Mouse (Mus musculus) limb, embryonic 14.5 days (tissue): ENCODE measurements at regions not wholly inside any gene's neighbourhood (a gene's known extent, or its start where the extent isn't known, plus 50 kb on each side); places are given as distances from the start of the nearest gene placed in this dataset.

Source experiments
- ATAC-seq: fragments of 200-750 bp; cut with Nextera tagmentation; 2 replicates; pipeline ENCODE4 v1.8.0; 2017; ENCODE audit warnings: low read depth, moderate number of reproducible peaks, moderate TSS enrichment; ENCODE audit not compliant: low FRiP score
- DNase-seq: peaks from one replicate; pipeline ENCODE4 v3.0.0-alpha.2; 2015; ENCODE audit warnings: low spot score
- H3K27ac ChIP-seq: fragments of 300-500 bp; sonication (generic); replicated peaks from 2 replicates; pipeline ENCODE4 v1.5.1; 2014; ENCODE audit warnings: low read depth, mild to moderate bottlenecking, low read length, moderate library complexity, mixed read lengths
- H3K27me3 ChIP-seq: fragments of 300-500 bp; sonication (generic); 2 replicates; pipeline ENCODE4 v1.6.1; 2014; ENCODE audit warnings: low read length, mixed read lengths; ENCODE audit not compliant: control insufficient read depth, insufficient read depth
- H3K36me3 ChIP-seq: fragments of 300-500 bp; sonication (generic); 2 replicates; pipeline ENCODE4 v1.6.1; 2014; ENCODE audit warnings: mild to moderate bottlenecking, low read length, moderate library complexity, mixed read lengths; ENCODE audit not compliant: control insufficient read depth, insufficient read depth
- H3K4me1 ChIP-seq: fragments of 300-500 bp; sonication (generic); 2 replicates; pipeline ENCODE4 v1.6.1; 2014; ENCODE audit warnings: antibody characterized with exemption, low read length, mixed read lengths; ENCODE audit not compliant: control insufficient read depth, insufficient read depth
- H3K4me2 ChIP-seq: fragments of 300-500 bp; sonication (generic); replicated peaks from 2 replicates; pipeline ENCODE4 v1.6.1; 2014; ENCODE audit warnings: low read depth, mild to moderate bottlenecking, low read length, moderate library complexity; ENCODE audit not compliant: severe bottlenecking
- H3K4me3 ChIP-seq: fragments of 300-500 bp; sonication (generic); replicated peaks from 2 replicates; pipeline ENCODE4 v1.5.1; 2014; ENCODE audit warnings: low read length
- H3K9ac ChIP-seq: fragments of 300-500 bp; sonication (generic); 2 replicates; pipeline ENCODE4 v1.6.1; 2014; ENCODE audit warnings: mild to moderate bottlenecking, low read depth, low read length, moderate library complexity; ENCODE audit not compliant: severe bottlenecking
- H3K9me3 ChIP-seq: fragments of 300-500 bp; sonication (generic); 2 replicates; pipeline ENCODE4 v1.6.1; 2016; ENCODE audit warnings: low read length; ENCODE audit not compliant: control insufficient read depth
- POLR2A ChIP-seq: fragments of 200-500 bp; IDR thresholded peaks from 2 replicates; pipeline ENCODE4 v1.8.0; 2012; ENCODE audit warnings: inconsistent platforms, mild to moderate bottlenecking, moderate library complexity, borderline replicate concordance; ENCODE audit not compliant: insufficient read depth, insufficient read length; ENCODE audit errors: extremely low read depth
- WGBS: fragments of 180-500 bp; shearing (Covaris S2); extraction: QIAGEN DNeasy Blood & Tissue Kit; methylation state at CpG from one replicate; pipeline ENCODE4 v1.1.7; 2014; 5-methylcytosine and 5-hydroxymethylcytosine counted together

DNA sequence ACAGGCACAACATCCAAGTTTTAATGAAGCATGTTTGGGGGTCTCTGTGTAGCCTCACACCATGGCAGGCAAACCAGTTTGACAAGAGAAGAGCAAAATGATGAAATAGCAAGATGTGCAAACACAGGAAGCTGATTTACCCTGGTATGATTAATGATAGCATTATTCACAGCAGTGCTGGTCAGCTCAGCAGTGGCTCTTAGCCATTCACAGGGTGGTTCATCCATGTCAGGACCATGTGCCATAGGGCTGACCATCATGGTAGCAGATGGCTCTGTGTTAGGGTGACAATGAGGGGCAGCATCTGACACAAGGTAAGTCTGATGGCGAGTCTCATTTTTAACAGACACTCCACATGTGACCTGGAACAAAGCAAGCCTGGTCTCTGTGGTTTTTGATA is 443.1 kb upstream of the Arpp21 start:
- H3K4me2 ChIP-seq = no peak overlapping the region
- DNase-seq (no peak), ATAC-seq (no peak)
- 80% methylated on average over 1 of the region's 1 CpGs for WGBS
- H3K4me1 ChIP-seq = no peaks in the 10 kb centered on the region
- H3K27me3 ChIP-seq = no peaks in the 10 kb centered on the region
- no peak overlapping the region for H3K9ac ChIP-seq
- H3K4me3 ChIP-seq = no peak overlapping the region
- no peaks in the 10 kb centered on the region for H3K9me3 ChIP-seq
- H3K27ac ChIP-seq = no peak overlapping the region
- TF ChIP-seq POLR2A = no peak
- H3K36me3 ChIP-seq = no peaks in the 10 kb centered on the region

DNA sequence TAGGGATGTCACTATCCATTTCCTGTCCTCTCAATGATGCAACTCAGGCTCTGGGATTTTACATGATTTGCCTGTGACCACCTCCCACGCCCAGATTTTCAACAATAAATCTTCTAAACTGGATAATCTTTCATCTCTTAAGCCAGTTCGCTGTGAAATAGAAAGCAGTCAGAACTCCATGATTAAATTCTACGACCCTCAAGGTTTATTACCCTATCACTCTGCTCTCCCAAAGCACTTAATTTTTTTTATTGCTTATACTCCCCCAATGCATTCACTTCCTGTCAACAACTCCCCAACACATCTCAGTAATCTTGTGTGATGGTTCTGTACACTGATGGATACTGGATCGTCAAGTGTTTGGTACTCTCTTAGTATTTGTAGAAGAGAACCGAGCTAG is 439.5 kb upstream of the Arpp21 start:
- ATAC-seq = no peak
- no peaks in the 10 kb centered on the region for H3K9me3 ChIP-seq
- H3K27ac ChIP-seq = no peak overlapping the region
- no peaks in the 10 kb centered on the region for H3K27me3 ChIP-seq
- no peak for DNase-seq
- no peaks in the 10 kb centered on the region for H3K4me1 ChIP-seq
- H3K4me3 ChIP-seq = no peak overlapping the region
- TF ChIP-seq POLR2A = no peak
- 41% methylated on average over 5 of the region's 5 CpGs for WGBS
- no peak overlapping the region for H3K9ac ChIP-seq
- no peak overlapping the region for H3K4me2 ChIP-seq
- H3K36me3 ChIP-seq = no peaks in the 10 kb centered on the region
